Mouse (Mus musculus) ovary, postnatal 36 days (tissue): ENCODE measurements at regions not wholly inside any gene's neighbourhood (a gene's known extent, or its start where the extent isn't known, plus 50 kb on each side); places are given as distances from the start of the nearest gene placed in this dataset.

Source experiments
- DNase-seq: peaks from one replicate; pipeline ENCODE4 v3.0.0; 2022; ENCODE audit warnings: low spot score, mixed read lengths

- DNase-seq: peak; percentile 14
Observed at GRCm38 (mm10) chr11:71515264-71515663, 234.5 kb upstream of the Wscd1 start.

GRCm38 (mm10) chr11:71517377-71517776 is 232.3 kb upstream of the Wscd1 start:
- DNase-seq: no peak

DNA sequence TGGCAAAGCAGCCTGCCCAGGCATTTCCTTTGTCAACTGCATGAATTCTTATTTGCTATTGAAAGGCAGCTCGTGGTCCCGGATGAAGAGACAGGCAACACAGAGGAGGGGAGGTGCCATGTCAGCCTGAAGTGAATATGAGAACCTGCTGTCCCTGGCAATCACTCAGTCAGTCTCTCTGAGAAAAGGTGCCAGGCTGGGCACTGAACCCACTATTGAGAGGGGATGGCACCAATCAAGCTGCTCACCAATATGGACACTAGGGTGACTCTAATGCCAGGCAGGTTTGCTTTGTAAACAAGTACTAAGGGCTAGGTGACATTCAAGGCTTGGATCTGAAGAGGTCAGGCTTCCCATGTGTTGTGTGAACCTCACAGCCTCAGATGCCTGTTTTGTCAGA is 222.0 kb upstream of the Wscd1 start:
- no peak for DNase-seq

DNA sequence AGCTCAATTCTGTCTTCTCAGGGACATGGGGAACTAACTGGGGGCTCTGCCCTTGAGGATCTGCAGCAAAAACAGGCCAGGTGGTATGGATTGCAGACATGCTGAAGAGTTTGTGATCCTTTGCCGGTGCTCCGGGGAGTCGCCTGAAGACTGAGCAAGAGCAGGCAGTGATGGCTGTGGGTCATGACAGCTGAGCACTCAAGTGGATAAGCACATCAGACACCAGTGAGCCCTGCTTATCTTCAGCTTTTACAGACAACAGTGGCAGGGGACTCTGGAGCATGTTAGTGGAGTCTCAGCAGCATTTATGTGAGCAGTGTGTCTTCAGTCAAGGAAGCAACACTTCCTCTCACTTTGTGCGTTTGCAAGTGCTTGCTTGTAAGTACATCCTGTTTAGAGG is 221.1 kb upstream of the Wscd1 start:
- DNase-seq: no peak

GRCm38 (mm10) chr11:71541178-71541845 is 208.4 kb upstream of the Wscd1 start:
- no peak for DNase-seq

DNA sequence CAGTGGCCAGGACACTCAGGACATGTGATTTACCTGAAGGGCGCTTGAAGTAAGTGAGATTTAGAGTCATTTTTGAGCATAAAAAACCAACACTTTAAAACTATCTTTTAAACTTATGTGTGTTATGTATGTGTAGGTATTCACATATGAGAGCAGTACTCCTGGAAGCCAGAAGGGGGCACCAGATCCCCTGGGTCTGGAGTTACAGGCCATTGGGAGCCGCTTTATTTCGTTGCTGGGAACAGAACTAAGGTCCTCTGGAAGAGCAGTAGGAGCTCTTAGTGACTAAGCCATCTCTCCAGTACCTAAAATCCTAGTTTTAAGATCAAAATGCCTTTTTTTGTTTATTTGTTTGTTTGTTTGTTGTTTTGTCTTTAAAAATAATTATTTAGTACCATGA is 192.3 kb upstream of the Wscd1 start:
- DNase-seq: no peak

GRCm38 (mm10) chr11:71564831-71565230 is 184.9 kb upstream of the Wscd1 start:
- DNase-seq: no peak

DNA sequence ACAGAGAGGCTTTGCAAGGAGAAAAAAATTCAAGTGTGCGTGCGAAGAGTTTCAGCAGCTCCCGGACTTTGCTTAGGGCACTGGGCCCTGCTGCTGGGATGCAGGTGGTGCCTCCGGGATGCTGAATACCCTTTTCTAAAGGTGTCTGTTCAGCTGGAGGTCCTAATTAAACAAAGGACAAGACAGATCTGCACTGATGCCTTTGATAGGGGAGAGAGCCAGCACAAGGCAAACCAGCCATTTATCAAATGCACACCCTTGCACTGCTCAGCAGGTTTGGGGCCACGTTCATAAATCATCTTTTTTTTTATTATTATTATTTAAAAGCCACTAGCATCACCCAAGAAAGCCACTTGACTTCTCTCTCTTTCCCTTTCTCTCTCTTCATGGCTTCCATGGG is 172.9 kb upstream of the Wscd1 start:
- DNase-seq: no peak

DNA sequence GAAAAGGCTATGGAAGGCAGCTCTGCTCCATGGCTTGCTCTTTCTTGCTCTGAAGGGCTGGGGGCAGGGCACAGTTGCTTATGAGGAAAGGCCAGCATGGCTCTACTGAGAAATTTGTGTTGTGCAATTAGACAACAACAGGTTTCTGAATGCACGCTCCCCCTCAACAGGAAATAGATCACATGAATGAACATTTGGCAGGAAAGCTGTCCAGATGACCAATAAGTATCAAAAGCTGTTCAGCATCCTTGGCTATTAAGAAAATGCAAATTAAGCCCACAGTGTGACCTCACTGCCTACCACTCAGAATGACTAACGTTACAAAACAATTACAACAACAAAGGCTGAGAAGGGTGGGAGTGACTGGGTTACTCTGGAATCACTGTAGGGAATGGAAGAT is 167.9 kb upstream of the Wscd1 start:
- DNase-seq: no peak

GRCm38 (mm10) chr11:71591014-71591413 is 158.7 kb upstream of the Wscd1 start:
- no peak for DNase-seq

GRCm38 (mm10) chr11:71594250-71594847 is 155.4 kb upstream of the Wscd1 start:
- DNase-seq: no peak

DNA sequence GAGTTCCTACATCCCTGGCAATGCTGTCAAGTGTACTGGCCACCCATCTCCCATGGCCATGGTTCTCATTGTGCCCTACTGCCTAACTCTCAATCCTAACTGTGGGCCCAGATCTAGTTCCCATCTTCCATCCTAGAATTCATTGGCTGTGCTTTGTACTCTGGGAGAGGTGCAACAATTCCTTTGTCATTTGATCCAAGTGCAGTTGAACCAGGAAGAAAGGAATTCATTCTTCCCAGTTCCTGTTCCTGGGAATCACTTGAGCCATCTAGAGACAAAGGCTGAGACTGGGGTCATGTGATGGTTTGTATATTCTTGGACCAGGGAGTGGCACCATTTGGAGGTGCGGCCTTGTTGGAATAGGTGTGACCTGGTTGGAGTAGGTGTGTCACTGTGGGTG is 152.0 kb upstream of the Wscd1 start:
- DNase-seq: no peak

DNA sequence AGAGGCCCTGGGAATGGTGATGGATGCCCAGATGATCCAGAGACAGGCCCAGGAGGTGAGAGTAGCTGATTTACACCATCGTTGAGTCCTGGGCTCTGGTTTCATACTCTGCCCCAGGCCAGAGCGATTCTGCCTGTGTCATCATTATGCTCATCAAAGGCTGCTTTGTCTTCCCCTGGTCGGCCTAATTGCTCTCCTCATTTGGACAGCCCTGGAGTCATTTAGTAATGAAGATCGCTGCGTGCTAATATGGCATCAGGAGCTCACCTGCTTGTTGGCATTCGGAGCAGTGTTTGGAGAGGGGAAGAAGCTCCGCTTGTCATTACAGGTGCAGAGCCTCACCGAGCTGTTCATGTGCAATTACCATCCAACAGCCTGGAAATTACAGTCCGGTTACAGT is 138.9 kb upstream of the Wscd1 start:
- no peak for DNase-seq

DNA sequence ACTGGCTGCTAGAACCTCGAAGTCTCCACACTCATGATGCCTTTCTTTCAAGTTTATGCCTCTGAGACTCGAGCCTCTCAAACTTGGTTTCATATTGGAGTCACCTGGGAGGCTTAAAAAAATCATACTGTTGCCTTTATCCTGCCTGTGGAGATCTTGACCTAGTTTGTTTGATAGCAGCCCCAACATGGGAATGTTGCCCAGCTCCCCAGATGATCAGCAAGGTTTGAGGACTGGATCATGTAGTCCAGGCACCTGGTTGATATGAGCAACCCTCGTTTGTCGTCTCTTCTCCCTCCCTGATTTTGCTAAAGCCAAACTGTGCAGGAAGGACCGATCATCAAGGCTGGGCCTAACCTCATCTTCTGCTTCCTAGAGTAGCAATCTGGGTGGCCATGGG is 134.2 kb upstream of the Wscd1 start:
- no peak for DNase-seq

DNA sequence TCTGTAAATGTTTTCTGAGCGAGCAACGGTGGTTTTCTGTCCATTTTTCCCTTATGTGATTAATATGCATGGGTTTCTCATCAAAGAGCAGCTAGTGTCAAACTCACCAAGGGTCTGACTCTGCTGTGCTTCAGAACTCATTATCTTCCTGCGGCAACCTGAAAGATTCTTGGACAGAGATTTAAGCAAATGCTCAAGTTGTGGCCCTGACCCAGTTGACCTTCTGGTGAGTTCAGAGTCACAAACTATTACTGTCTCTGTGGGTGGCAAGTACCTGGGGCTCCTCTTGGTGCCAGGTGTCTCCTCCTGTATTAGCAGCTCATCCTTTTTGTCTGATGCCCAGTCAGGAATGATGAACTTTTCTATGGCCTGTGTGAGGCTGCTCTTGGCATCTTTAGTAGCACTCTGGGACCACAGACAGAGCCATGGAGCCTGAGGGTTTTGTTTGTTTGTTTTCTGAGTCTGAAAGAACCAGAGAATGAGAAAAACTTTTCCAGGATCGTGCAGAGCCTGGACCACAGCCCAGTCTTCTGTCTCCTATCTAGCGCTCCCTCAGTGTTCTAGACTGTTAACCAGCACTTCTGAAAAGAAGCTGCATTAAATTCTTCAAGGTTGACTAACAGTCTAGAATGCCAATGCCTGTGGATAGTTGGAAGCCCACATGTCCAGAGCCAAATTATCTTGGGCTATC is 124.1 kb upstream of the Wscd1 start:
- DNase-seq: no peak

GRCm38 (mm10) chr11:71636111-71636510 is 113.6 kb upstream of the Wscd1 start:
- no peak for DNase-seq

GRCm38 (mm10) chr11:71636785-71637184 is 112.9 kb upstream of the Wscd1 start:
- no peak for DNase-seq

- DNase-seq: no peak
Observed at GRCm38 (mm10) chr11:71642886-71643285, 106.8 kb upstream of the Wscd1 start.

- DNase-seq: no peak
Observed at GRCm38 (mm10) chr11:71651756-71652380, 97.9 kb upstream of the Wscd1 start.

DNA sequence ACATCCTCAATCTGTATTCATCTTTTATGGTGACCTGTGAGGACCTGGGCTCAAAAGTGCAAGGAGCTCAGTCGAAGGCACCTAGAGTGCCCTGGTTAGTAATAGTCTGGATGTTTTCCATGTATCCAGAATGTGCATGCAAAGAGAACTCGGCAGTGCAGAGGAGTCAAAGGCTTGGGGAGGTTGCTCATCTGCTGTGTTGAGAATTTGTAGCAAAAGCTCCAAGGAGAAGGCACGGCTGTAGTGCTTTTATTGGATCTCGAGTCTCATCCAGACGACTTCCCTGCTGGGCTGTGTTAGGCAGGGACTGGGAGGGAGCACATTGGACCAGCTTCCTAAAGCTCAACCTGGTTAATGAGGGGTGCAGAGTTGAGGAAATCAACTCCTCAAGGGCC is 97.3 kb upstream of the Wscd1 start:
- no peak for DNase-seq

DNA sequence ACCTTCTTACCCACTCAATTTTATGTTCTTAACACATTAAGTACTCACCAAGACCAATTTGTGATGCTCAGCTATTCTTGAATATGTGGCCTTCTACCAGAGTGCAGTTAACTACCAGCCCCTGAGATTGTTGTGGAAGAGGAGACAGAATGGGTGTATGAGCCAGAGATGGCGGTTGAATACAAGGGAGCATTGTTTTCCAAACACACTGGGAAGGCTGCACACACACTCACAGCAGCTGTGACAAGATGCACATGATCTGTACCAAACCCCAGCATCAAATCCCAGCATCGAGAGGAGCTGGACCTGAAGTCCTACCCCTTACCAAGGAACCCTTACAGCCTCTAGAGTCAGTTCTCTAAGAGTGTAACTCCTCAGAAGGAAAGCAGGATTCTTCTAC is 91.4 kb upstream of the Wscd1 start:
- DNase-seq: no peak

GRCm38 (mm10) chr11:71670111-71671050 is 79.3 kb upstream of the Wscd1 start:
- DNase-seq: no peak
